Comparison of ENCODE assay signal across 8 mouse cellular contexts in genomic region chr1:165844466-165844951, GRCm38 (mm10). TPM values are rescaled to one million over a fixed set of nuclear protein-coding genes. Genes with fewer than 3 reads are reported as not detected.
DNase-seq lines count a peak whose midpoint lies in the region; ATAC-seq lines count a peak whose summit lies in the region.

No protein-coding gene starts in this region.

- peaks cover 54% of the 10 kb centered on the region for H3K27me3 ChIP-seq in heart, embryonic 15.5 days
- peaks cover 76% of the 10 kb centered on the region for H3K27me3 ChIP-seq in liver, embryonic 12.5 days (replicated peaks)
- H3K27me3 ChIP-seq in neural tube, embryonic 14.5 days (ENCODE audit: control insufficient read depth, insufficient read depth, low read length): peaks cover 19% of the 10 kb centered on the region

- H3K36me3 ChIP-seq in heart, embryonic 15.5 days: no peaks in the 10 kb centered on the region
- H3K36me3 ChIP-seq in liver, embryonic 12.5 days: no peaks in the 10 kb centered on the region
- no peaks in the 10 kb centered on the region for H3K36me3 ChIP-seq in neural tube, embryonic 14.5 days (ENCODE audit: control insufficient read depth, insufficient read depth, low read length)

- WGBS in heart, embryonic 15.5 days: 2% methylated on average over 19 of the region's 20 CpGs
- 7% methylated on average over 20 of the region's 20 CpGs for WGBS in liver, embryonic 12.5 days (ENCODE audit: insufficient replicate concordance)
- 1% methylated on average over 20 of the region's 20 CpGs for WGBS in neural tube, embryonic 14.5 days

- DNase-seq in heart, adult 18-20 months: peak; percentile 37 to 41
- DNase-seq in heart, adult 9 months (ENCODE audit: low spot score in 2 of 2): no peak
- peak; percentile 31 for DNase-seq in adrenal gland, postnatal 25 days
- DNase-seq in right cerebral cortex, postnatal 14 days: no peak
- DNase-seq in urinary bladder, postnatal 10 days (ENCODE audit: low spot score): no peak

- H3K9ac ChIP-seq in heart, embryonic 15.5 days: peak overlapping the region; percentile 52
- H3K9ac ChIP-seq in liver, embryonic 12.5 days: peak overlapping the region; percentile 48
- peak overlapping the region; percentile 50; the same call in 1 of the 2 replicates for H3K9ac ChIP-seq in neural tube, embryonic 14.5 days (replicated peaks; ENCODE audit: low read depth, low read length)

- peak overlapping the region; percentile 59 for H3K4me3 ChIP-seq in heart, embryonic 15.5 days
- H3K4me3 ChIP-seq in liver, embryonic 12.5 days: peak overlapping the region; percentile 53
- peak overlapping the region; percentile 39 for H3K4me3 ChIP-seq in neural tube, embryonic 14.5 days (ENCODE audit: low read depth, low read length)

- H3K4me1 ChIP-seq in heart, embryonic 15.5 days (replicated peaks): peaks cover 17% of the 10 kb centered on the region
- H3K4me1 ChIP-seq in liver, embryonic 12.5 days: peaks cover 36% of the 10 kb centered on the region
- peaks cover 12% of the 10 kb centered on the region; the same call in 1 of the 2 replicates for H3K4me1 ChIP-seq in neural tube, embryonic 14.5 days (ENCODE audit: control insufficient read depth, insufficient read depth, low read length)

- H3K4me2 ChIP-seq in heart, embryonic 15.5 days: peak overlapping the region; percentile 98
- peak overlapping the region; percentile 93 for H3K4me2 ChIP-seq in liver, embryonic 12.5 days
- H3K4me2 ChIP-seq in neural tube, embryonic 14.5 days (ENCODE audit: low read depth, low read length): peak overlapping the region; percentile 97

- ATAC-seq in heart, embryonic 15.5 days (replicated peaks; ENCODE audit: insufficient number of reproducible peaks, insufficient read depth, low FRiP score, low read depth): peak; percentile 52
- ATAC-seq in liver, embryonic 12.5 days: peak; percentile 65
- ATAC-seq in neural tube, embryonic 14.5 days (ENCODE audit: low read depth): peak; percentile 62; the same call in 1 of the 2 replicates

- no peak overlapping the region for H3K27ac ChIP-seq in heart, embryonic 15.5 days
- no peak overlapping the region for H3K27ac ChIP-seq in liver, embryonic 12.5 days
- no peak overlapping the region for H3K27ac ChIP-seq in neural tube, embryonic 14.5 days (ENCODE audit: low read depth, low read length)

- H3K9me3 ChIP-seq in heart, embryonic 15.5 days (replicated peaks): no peaks in the 10 kb centered on the region
- H3K9me3 ChIP-seq in liver, embryonic 12.5 days (replicated peaks): no peaks in the 10 kb centered on the region
- H3K9me3 ChIP-seq in neural tube, embryonic 14.5 days (ENCODE audit: control insufficient read depth, low read length): no peaks in the 10 kb centered on the region

RNA-seq across cellular contexts. Expression of gene Cd247, which starts 56.0 kb away (rescaled TPM):
- total RNA-seq in heart, adult 18-20 months (2021): 1 to 10 TPM in 1 of 2 experiments, under 1 TPM in 1; 0.37 to 2.1 TPM
- 0.30 TPM in 1 of 2 replicates, not detected in the other for total RNA-seq in adrenal gland, postnatal 25 days (2021)
- polyA plus RNA-seq in heart, embryonic 15.5 days (2015; fragmentation: Nextera tagmentation; extraction: Ambion mirVana): 0.89 and 5.5 TPM in 2 replicates
- polyA plus RNA-seq in liver, embryonic 12.5 days (2016; fragmentation: Nextera tagmentation; extraction: Ambion mirVana): 0.23 and 0.32 TPM in 2 replicates
- polyA plus RNA-seq in neural tube, embryonic 14.5 days (2014; fragmentation: Nextera tagmentation; extraction: Ambion mirVana): 0.99 and 1.1 TPM in 2 replicates

Comparison
In these comparisons a context has a peak if more than half of its experiments do, and no peak if none do; other contexts are left out.
1. DNase-seq: peak in heart, adult 18-20 months (2 of 2) and adrenal gland, postnatal 25 days (single experiment); none in heart, adult 9 months (0 of 2), right cerebral cortex, postnatal 14 days (single experiment) and urinary bladder, postnatal 10 days (single experiment).
2. Peak in every context shown above with its lines, with median percentiles within 50 percentile points of each other: ATAC-seq, H3K4me2 ChIP-seq, H3K4me3 ChIP-seq and H3K9ac ChIP-seq.